Mouse (Mus musculus): Measurements from ENCODE around the gene Mfsd6l. TPM values are rescaled to one million over a fixed set of nuclear protein-coding genes. Genes with fewer than 3 reads are reported as not detected.

The Mfsd6l gene
- polyA plus RNA-seq, 1 experiment from 2014 or later = 0.32 TPM

Other genes starting within 250 kb of the Mfsd6l start
- 8.2 and 9.0 TPM in 2 replicates for gene Ntn1, start 155.4 kb upstream of the Mfsd6l start, polyA plus RNA-seq (2015; fragmentation: Nextera tagmentation; extraction: Ambion mirVana)
- gene Pik3r5, start 124.1 kb upstream of the Mfsd6l start, polyA plus RNA-seq (2015; fragmentation: Nextera tagmentation; extraction: Ambion mirVana) = 0.36 and 0.38 TPM in 2 replicates
- 3.1 TPM in 2 replicates for gene Pik3r6, start 53.2 kb upstream of the Mfsd6l start, polyA plus RNA-seq (2015; fragmentation: Nextera tagmentation; extraction: Ambion mirVana)
- 0.72 and 0.84 TPM in 2 replicates for gene Ccdc42, start 30.8 kb downstream of the Mfsd6l start, polyA plus RNA-seq (2015; fragmentation: Nextera tagmentation; extraction: Ambion mirVana)
- gene Myh10, start 135.4 kb downstream of the Mfsd6l start, polyA plus RNA-seq (2015; fragmentation: Nextera tagmentation; extraction: Ambion mirVana) = 87.8 and 106 TPM in 2 replicates